Mouse (Mus musculus): ENCODE measurements at regions not wholly inside any gene's neighbourhood (a gene's known extent, or its start where the extent isn't known, plus 50 kb on each side); places are given as distances from the start of the nearest gene placed in this dataset.

GRCm38 (mm10) chr11:65530744-65531143, 257.4 kb downstream of the Map2k4 start:
- TF ChIP-seq CTCF (IDR thresholded peaks at IDR 0.05; ENCODE audit: borderline replicate concordance, insufficient read depth, low read depth, low read length) (no peak), POLR2A (IDR thresholded peaks at IDR 0.05; ENCODE audit: borderline replicate concordance, insufficient read depth, low read length) (no peak)
